Mouse (Mus musculus) lung, postnatal 0 days (tissue): ENCODE data around the gene Rab11fip2.

Source experiments
- CTCF ChIP-seq: IDR thresholded peaks from 2 replicates; pipeline ENCODE4 v1.5.1; 2016; ENCODE audit warnings: antibody characterized with exemption, mild to moderate bottlenecking
- EP300 ChIP-seq: IDR thresholded peaks from 2 replicates; pipeline ENCODE4 v1.6.1; 2016; ENCODE audit warnings: antibody characterized with exemption, mild to moderate bottlenecking, control low read depth

DNA sequence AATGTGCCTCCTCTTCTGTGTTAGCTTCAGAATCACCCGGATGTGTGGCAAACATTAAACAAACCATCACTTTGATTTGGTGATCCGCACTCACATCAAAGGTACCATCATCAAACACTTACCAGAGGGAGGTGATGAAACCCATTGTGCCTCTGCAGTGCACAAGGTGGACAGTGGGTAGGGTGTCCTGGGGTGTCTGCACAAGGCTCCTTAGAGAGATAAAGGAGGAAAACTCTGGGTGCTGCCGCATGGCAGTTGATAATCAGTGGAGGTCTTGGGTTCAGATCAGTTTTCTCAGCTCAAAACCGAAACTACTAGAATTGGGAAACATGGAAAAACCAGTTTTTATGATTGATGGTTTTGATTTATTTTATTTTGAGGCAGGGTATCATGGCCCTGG lies 54.1 kb downstream of the Rab11fip2 start:
- TF ChIP-seq CTCF, result no peak
- TF ChIP-seq EP300, result no peak
